Mouse (Mus musculus): ENCODE results near the gene Aarsd1.
"Not testable (repeated sequence)": the region's sequence is repeated elsewhere in the genome, so short reads cannot be mapped to it uniquely, and the experiment has no call there.

Aarsd1 gene

GRCm38 (mm10) chr11:101378196-101378595 is 39.2 kb downstream of the Aarsd1 start:
- DNase-seq (ENCODE audit: low spot score in 2 of 2): not testable (repeated sequence)

- DNase-seq (ENCODE audit: low spot score in 2 of 2): no peak
These were observed 42.9 kb downstream of the Aarsd1 start for GRCm38 (mm10) chr11:101374421-101374938.

- DNase-seq (ENCODE audit: low spot score in 2 of 2): no peak
These were observed 47.3 kb downstream of the Aarsd1 start for GRCm38 (mm10) chr11:101370141-101370540.

GRCm38 (mm10) chr11:101367326-101367935 is 50.0 kb downstream of the Aarsd1 start, which contains the start of gene G6pc:
Gene G6pc (plus strand): TSS chr11:101367561.
- no peak for DNase-seq (ENCODE audit: low spot score in 2 of 2)

GRCm38 (mm10) chr11:101364531-101364931 is 52.9 kb downstream of the Aarsd1 start:
- no peak for DNase-seq (ENCODE audit: low spot score in 2 of 2)

GRCm38 (mm10) chr11:101360651-101361113 is 56.7 kb downstream of the Aarsd1 start:
- DNase-seq (ENCODE audit: low spot score in 2 of 2): no peak

- DNase-seq (ENCODE audit: low spot score in 2 of 2): no peak
These were observed 57.6 kb downstream of the Aarsd1 start for GRCm38 (mm10) chr11:101359776-101360175.

- no peak for DNase-seq (ENCODE audit: low spot score in 2 of 2)
These were observed 59.8 kb downstream of the Aarsd1 start for GRCm38 (mm10) chr11:101357505-101358182.

Data from spleen, postnatal 4 days (tissue).